Mouse (Mus musculus) myocyte (in vitro differentiated cells): ENCODE results near the gene Cdr1.

Experiments
- E2F4 ChIP-seq: IDR thresholded peaks from one replicate; pipeline ENCODE4 v1.6.1; 2011; ENCODE audit warnings: mild to moderate bottlenecking, control low read depth, moderate library complexity; ENCODE audit not compliant: insufficient read depth
- MYOG ChIP-seq, 3 experiments: IDR thresholded peaks; one replicate each; pipeline ENCODE4 v1.6.1; 2011; ENCODE audit warnings: control low read depth in 2 of 3, low read depth in 2 of 3, mild to moderate bottlenecking in 2 of 3; ENCODE audit not compliant: insufficient read length in 2 of 3, control insufficient read depth in 1 of 3, insufficient read depth in 1 of 3
- POLR2A ChIP-seq: IDR thresholded peaks from one replicate; pipeline ENCODE4 v1.6.1; 2011; ENCODE audit warnings: low read depth, mild to moderate bottlenecking, control low read depth, moderate library complexity; ENCODE audit not compliant: insufficient read length
- POLR2AphosphoS2 ChIP-seq: IDR thresholded peaks from one replicate; pipeline ENCODE4 v1.6.1; 2011; ENCODE audit warnings: low read depth, control low read depth; ENCODE audit not compliant: insufficient read length
- REST ChIP-seq: IDR thresholded peaks from one replicate; pipeline ENCODE4 v1.6.1; 2011; ENCODE audit warnings: mild to moderate bottlenecking, control low read depth, moderate library complexity; ENCODE audit not compliant: insufficient read depth, insufficient read length

GRCm38 (mm10) chrX:61161249-61161648, 24.1 kb downstream of the Cdr1 start:
- TF ChIP-seq MYOG (IDR thresholded peaks at IDR 0.05; ENCODE audit: control insufficient read depth in 1 of 3, insufficient read depth in 1 of 3, insufficient read length in 2 of 3, low read depth in 2 of 3) (no peak), POLR2A (no peak), POLR2AphosphoS2 (no peak), REST (no peak), E2F4 (no peak)
